Mouse (Mus musculus) B cell, adult 62 days (primary cell): ENCODE measurements around the gene Cacng3. TPM values are rescaled to one million over a fixed set of nuclear protein-coding genes. Genes with fewer than 3 reads are reported as not detected.

Experiments
- total RNA-seq: library from RNA; stranded (reverse); gene quantifications from 4 replicates; pipeline ENCODE4 v1.2.4, GENCODE M21; 2023

The Cacng3 gene
- 0.28 to 0.57 TPM in 2 of 4 replicates, not detected in the others for total RNA-seq

DNA sequence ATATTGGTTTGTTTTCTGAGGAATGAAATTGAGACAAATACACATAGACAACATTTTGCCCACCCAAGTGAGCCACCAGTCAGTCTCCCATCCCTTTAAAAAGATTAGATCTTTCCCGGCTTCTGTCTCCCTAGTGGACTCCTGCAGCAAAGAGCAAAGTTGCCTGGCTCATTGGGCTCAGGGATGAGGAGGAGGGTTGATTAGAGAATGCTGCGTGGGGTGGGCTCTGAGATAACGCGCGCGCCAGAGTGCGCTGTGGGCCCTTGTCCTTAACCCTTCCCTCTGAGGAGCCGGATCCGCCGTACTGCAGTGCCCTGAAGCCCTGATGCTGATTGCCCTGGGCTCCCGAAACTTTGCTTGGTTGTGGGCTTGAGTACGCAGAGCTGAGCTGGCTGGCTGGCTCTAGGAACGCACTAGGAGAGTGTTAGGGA is at the start of gene Cacng3:
Gene Cacng3, plus strand, starts transcription at position 51 of the 431 bp plus-strand sequence.

